Mouse (Mus musculus): Measurements from ENCODE around the gene Rreb1.

DNA sequence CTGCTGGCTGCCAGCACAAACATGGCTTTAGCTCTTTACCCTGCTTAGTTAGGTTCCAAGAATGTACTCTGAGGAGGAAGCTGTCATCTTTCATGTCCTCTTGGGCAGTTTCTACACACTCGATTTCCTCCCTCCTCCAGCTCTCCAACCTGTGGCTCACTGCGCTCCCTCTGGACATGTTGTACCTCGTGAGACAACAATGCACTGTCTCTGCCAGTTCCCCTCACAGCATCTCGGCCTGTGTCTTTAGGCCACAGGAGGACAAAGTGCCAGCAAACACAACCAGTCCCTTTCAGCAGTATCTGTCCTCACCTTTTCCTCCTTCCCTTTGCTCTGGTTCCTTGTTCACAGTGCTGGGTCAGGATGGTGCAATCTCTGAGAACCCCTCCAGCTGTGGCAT lies 155.9 kb downstream of the Rreb1 start:
- no peak for TF ChIP-seq EP300 (IDR thresholded peaks at IDR 0.05; ENCODE audit: low read depth)
- TF ChIP-seq CTCF (IDR thresholded peaks at IDR 0.05; ENCODE audit: low read depth), result peak; percentile 23; the same call in 1 of the 2 replicates

Data from heart, postnatal 0 days (tissue).